Mouse (Mus musculus) yolk sac, embryonic 10.5 days (tissue): ENCODE results near the gene Prkch.

ENCODE experiments used
- DNase-seq: peaks from one replicate; pipeline ENCODE4 v3.0.0-alpha.2; 2017; ENCODE audit warnings: low spot score

The Prkch gene

GRCm38 (mm10) chr12:73715954-73716731 lies 131.5 kb downstream of the Prkch start:
- no peak for DNase-seq

- no peak for DNase-seq
Observed at GRCm38 (mm10) chr12:73718036-73718435, 133.4 kb downstream of the Prkch start.

- DNase-seq, result no peak
Observed at GRCm38 (mm10) chr12:73719816-73720215, 135.2 kb downstream of the Prkch start.

GRCm38 (mm10) chr12:73720466-73720865 lies 135.9 kb downstream of the Prkch start:
- DNase-seq, result no peak

- DNase-seq, result no peak
Observed at GRCm38 (mm10) chr12:73722060-73722459, 137.5 kb downstream of the Prkch start.

- DNase-seq, result no peak
Observed at GRCm38 (mm10) chr12:73723067-73723466, 138.5 kb downstream of the Prkch start.

GRCm38 (mm10) chr12:73723887-73724286 lies 139.3 kb downstream of the Prkch start:
- no peak for DNase-seq

GRCm38 (mm10) chr12:73725825-73726604 lies 141.4 kb downstream of the Prkch start:
- DNase-seq, result no peak

GRCm38 (mm10) chr12:73727046-73727445 lies 142.4 kb downstream of the Prkch start:
- DNase-seq, result no peak

- peak; percentile 20 for DNase-seq
Observed at GRCm38 (mm10) chr12:73730603-73731002, 146.0 kb downstream of the Prkch start.

GRCm38 (mm10) chr12:73731093-73731492 lies 146.5 kb downstream of the Prkch start:
- DNase-seq, result no peak

- DNase-seq, result no peak
Observed at GRCm38 (mm10) chr12:73731848-73732540, 147.4 kb downstream of the Prkch start.

- no peak for DNase-seq
Observed at GRCm38 (mm10) chr12:73732862-73733261, 148.3 kb downstream of the Prkch start.

- DNase-seq, result no peak
Observed at GRCm38 (mm10) chr12:73736931-73737330, 152.3 kb downstream of the Prkch start.

- DNase-seq, result no peak
Observed at GRCm38 (mm10) chr12:73739611-73740219, 155.1 kb downstream of the Prkch start.

GRCm38 (mm10) chr12:73742577-73742976 lies 158.0 kb downstream of the Prkch start:
- no peak for DNase-seq

- DNase-seq, result no peak
Observed at GRCm38 (mm10) chr12:73743087-73743486, 158.5 kb downstream of the Prkch start.

- DNase-seq, result no peak
Observed at GRCm38 (mm10) chr12:73746072-73746471, 161.5 kb downstream of the Prkch start.

GRCm38 (mm10) chr12:73748373-73748772 lies 163.8 kb downstream of the Prkch start:
- DNase-seq, result no peak

GRCm38 (mm10) chr12:73754476-73755150 lies 170.0 kb downstream of the Prkch start:
- no peak for DNase-seq

- no peak for DNase-seq
Observed at GRCm38 (mm10) chr12:73755646-73756045, 171.1 kb downstream of the Prkch start.

- no peak for DNase-seq
Observed at GRCm38 (mm10) chr12:73756527-73756926, 171.9 kb downstream of the Prkch start.
